Mouse (Mus musculus) thymus, postnatal 36 days (tissue): Measurements from ENCODE around the gene Uhrf1bp1l.

Source experiments
- DNase-seq, 2 experiments: peaks; one replicate each; pipeline ENCODE4 v3.0.0; 2022; ENCODE audit warnings: mixed read lengths in 2 of 2

The Uhrf1bp1l gene

DNA sequence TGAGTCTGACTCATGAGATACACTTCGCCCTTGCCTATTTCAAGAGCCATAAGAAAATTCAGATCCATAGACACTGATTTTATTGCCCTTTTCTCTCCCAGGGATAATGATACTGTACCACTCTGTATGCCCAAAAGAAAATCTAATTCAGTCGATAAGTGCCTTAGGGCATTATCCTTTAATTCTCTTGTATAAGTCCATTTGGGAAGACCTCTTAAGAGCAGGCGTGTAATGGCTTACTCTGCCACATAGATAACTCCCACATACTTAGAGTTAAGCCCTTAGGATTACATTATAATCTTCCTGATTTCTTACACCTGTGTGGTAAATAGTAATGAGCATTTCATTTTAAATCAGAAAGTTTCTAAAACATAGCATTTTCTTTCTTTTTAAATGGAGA is 1.8 kb downstream of the Uhrf1bp1l start:
- no peak for DNase-seq

DNA sequence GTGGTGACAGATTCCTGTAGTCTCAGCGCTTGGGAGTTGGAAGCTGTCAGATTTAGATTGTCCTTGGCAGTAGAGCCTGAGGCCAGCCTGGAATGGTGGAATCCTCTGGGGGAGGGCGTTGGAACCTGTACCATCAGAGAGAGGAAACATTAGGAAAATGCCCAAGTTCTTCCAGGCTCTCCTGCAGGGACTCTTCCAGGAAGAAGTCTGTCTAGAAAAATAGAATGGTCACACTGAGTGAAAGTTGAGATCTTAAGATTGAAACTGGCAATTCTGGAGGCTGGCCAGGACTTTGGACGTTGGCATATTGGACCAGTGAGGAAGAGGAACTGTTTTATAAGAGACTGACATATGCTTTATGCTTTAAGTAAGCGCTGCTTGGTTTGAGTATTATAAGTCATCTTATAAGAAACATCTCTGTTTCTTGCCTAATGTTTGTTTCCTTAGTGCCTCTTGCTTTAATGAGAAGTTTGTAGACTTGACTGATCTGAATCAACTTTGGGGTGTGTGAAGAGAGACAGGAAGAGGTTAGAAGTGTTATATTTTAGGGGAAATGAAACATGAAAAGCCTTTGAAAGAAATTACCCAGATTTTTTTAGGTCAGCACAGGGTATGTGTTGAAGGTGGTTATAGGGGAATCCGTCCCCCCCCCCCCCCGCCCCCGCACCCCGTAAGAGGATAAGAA is 2.6 kb downstream of the Uhrf1bp1l start:
- DNase-seq, result no peak

DNA sequence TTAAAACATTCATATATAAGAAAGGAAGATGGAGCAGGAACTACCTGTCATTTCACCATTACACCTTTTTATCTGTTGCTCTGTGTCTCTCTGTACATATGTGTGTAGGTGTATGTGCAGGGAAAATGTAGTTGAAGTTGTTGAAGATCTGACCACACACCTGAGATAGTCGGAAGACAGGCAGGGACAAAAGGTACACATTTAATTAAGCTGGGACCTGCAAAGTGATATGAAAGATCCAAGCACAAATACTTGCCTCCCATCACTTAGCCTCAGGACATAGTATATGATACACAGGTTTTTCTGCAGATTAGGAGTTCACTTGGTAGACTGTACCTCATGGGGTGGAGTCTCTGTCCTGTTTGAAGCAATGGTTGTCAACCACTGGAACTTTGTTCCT is 3.1 kb downstream of the Uhrf1bp1l start:
- no peak for DNase-seq

DNA sequence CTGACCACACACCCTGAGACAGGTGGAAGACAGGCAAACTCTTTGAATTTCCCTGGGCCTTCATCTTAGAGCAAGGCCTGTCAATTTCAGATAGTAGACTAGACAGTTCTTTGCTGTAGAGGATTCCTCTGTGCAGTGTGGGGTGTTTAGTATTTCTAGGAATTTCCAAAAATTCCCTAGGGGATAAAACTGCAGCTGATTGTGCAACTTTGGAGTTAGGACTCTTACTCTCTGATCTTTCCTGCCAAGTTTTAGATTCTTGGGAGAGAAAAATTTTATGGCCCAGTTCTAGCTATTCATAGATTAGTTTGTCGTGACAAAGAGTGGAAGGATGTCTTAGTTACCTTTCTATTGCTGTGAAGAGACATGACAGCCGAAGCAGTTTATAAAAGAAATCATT is 3.8 kb downstream of the Uhrf1bp1l start:
- no peak for DNase-seq

DNA sequence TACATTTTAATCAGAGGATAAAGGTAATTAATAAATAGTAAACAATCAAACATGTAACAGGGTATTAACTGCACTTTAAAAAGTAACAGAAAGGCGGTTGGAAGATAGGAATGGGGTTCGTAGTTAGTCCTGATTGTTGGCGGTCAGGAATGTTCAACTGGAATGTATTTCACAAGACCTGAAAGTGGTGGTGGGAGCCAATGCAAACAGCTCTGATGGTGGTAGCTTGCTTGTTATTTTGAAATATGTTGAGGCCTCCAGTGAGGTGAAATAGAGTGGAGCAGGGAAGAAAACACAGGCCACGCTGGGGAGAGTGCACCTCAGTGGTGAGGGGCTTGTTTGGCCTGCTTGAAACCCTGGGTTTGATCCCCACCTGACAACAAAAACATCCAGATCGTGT is 6.3 kb downstream of the Uhrf1bp1l start:
- DNase-seq, result no peak

DNA sequence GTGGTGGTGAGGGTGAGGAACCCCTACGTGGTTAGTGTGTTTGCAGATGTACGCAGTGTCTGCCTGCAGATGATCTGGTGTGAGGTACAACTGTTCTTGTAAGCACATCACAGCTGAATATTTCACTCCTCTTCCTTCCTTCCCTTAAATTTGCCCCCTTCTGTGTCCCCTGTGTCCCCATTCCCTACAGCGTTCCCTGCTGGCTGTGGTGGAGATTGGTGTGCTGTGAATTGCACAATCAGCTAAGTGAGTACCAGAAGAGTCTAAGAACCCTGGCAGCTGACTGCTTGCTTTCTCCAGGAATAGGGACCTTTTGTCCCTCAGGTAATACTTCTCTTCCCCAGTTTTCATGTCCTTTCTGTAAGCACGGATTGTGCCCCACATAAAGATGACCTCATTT is 10.4 kb downstream of the Uhrf1bp1l start:
- no peak for DNase-seq

DNA sequence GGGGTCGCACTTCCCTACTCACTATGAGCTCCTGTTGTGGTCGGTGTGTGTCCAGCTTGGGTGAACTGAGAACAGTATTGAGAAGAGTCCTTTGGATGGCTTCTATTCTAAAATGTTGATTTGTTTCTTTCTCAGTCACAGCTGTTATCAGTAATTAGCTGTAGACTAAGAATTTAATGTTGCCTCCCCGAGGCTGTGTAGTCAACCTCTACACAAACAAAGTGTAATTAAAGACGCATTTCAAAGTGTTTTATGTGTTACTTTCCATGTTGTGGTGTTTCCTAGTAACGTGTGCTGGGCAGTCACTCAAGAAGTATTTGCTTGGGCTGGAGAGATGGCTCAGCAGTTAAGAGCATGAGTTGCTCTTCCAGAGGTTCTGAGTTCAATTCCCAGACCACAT is 16.0 kb downstream of the Uhrf1bp1l start:
- no peak for DNase-seq

DNA sequence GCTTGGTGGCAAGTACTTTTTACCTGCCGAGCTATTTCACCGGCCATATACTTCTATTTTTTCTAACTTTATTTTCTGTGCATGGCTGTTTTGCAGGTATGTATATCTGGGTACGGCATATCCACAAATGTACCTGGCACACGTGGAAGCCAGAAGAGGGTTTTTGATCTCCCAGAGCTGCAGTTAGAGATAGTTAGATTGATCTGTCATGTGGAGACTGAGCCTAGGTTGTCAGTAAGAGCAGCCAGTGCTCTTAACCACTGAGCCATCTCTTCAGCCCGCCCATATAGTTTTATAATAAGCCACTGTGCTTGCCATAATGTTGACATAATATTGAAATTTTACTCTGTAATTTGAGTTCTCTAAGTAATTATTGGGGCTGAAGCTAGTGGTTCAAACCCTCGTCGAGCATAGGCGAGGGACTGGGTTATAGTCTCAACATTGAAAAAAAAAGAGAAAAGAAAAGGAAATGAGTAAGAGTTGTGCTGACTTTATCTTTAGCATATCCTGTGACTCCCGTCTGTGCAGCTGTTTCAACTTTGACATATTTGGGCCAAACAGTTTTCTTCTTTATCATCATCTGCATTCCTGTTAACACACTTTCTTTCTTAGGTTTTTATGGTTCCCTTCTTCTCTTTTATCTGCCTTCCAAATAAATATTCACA is 19.8 kb downstream of the Uhrf1bp1l start:
- no peak for DNase-seq

DNA sequence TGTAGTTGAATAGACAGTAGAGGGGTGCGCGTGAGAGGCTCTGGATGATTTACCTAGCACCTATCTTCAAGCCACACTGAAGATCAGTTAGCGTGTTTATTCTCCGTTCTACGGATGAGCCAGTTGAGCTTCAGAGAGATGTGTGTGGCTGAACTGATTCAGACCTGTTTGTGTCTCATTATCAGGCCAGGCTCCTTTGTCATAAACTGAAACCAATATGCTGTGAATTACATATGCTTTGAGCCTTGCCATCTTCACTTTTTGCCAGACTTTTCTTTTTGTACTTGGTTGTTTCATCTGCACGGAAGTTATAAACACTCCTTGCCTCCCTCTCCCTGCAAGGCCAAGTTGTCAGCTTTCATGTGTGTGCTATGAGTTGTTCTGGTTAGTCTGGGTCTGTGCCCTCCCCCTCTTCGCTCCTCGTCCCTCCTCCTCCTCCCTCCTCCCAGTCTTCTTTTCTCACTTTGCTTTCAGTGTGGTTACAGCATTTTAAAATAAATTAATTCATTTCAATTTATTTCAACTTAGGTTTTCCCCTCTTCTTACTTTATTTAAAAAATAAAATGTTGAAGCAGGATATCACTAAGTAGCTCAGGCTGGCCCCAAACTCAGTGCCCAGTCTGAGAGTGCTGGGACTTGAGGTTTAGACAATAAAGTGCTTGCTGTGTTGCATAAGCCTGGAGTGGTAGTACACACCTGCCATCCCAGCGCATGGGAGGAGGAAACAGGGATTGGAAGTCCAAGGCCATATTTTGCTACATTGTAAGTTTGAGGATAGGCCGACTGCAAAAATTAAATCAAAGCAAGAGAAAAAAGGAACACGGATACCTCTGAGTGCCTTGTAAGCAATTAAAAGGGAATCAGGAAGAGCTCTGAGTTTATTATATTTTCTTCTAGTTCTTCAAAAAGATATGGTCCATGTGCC is 21.3 kb downstream of the Uhrf1bp1l start:
- DNase-seq, result peak; percentile 22 to 52

DNA sequence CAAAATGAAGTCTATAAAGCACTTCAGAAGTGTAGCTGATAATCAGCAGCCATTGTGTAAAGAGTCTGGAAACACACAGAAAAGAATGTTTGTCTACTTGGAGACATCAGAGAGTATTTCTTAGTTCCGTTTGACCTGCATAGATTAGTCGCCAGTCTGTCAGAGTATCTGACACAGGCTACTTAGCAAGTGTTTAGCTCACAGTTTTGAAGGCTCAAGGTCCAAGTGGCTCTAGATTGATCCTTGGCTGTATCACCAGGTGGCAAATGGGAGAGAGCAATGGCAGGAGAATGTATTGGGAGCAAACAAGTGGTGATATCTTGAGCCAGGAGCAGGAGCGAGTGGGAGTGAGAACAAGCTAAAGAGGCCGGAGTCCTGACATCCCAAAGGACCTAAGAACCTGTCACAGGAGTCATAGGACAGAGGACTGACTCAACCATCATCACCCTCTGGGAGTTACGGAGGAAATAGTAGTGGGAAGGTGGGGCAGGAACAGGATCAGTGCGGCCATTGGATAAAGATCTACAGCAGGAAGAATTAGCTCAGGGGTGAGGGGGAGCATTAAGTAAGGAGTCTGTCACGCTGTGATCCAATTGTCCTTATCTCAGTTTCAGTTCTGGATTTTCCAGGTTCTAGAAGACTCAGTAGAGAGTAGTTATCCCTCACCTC is 23.7 kb downstream of the Uhrf1bp1l start:
- no peak for DNase-seq

DNA sequence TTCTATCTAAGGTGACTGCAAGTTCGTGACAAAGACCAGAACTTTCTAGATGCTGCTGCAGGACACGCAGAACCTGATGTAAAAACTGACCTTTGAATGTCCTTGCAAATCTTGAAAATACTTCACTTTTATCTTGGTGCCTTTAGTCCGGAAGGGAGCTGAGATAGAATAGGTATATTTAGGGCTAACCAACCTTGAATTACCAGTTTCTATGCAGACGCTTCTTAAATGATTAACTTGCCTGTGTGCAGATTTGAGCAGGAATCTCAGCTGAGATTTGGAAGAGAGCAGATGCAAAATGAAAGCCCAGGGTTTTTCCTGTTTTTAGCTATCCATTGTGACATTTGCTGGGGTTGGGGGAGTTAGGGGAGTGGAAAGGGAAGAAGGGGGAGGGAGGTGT is 24.3 kb downstream of the Uhrf1bp1l start:
- no peak for DNase-seq

DNA sequence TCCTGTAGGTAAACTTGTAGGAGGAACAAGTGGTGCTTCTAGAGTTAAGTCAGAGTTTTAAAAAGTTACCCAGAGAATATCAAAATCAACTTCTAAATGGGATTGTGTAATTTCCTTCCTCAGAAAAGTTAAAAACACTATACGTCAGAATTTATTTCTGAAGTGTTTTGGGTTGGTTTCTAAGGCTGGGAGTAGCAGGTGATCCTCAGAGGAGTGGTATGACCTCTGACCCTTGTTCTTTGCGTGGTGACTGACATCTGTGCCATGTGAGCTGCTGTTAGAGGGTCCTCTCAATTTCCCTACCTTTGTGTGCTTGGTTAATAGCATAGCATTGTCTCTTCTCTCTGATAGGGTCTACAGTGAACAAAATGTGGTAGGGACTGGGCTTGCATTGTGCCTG is 27.1 kb downstream of the Uhrf1bp1l start:
- no peak for DNase-seq

DNA sequence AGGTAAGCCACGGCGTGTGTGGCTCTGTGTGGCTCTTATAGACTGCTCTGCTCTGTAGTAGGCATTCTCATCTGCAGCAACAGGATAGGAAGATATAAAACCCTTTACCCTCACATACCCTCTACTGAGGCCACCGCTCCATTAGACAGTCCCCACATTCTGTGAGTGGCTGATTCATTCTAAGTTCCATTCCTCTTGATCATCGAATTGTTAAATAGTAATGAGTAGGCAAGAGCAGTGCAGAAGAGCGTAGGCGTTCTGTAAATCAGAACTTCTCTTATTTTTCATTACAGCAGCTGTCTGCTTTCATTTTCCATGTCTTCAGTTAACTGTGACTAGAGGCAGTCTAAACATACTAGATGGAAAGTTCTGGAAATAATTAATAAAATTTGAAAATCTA is 31.2 kb downstream of the Uhrf1bp1l start:
- no peak for DNase-seq

DNA sequence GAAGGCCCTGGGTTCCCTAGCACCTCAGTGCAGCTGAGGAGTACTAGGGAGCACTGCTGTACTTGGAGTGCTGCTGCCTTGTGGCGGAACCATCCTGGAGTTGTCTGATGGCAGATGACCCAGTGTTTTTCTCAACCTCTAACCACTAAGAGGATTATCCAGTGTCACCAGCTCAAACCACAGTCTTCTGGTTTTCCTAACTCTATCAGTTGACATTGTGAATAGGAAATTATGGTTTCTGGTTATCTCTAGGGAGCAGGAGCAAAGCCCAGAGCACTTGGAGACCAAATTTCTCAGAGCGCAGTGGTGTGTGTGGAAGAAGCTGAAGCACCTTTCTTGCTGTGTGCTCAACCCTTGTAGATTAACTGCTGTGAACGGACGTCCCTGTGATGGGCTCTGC is 47.1 kb downstream of the Uhrf1bp1l start:
- no peak for DNase-seq

DNA sequence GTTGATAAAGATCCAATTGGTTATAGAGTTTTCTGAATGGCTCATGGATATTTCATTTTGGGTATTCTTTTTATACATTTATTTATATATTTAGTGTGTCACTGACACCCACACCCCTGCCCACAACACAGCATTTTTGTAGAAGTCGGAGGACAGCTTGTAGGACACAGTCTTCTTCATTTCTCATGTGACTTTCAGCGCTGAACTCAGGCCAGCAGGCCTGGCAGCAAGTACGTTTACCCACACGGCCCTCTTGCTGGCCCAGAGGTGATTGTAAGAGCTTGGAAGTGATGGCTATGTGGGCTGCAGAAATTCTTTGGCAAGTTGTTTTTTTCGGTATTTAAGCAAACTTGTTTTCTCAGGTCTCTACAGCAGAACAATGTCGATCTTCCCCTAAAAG is 49.3 kb downstream of the Uhrf1bp1l start:
- DNase-seq, result no peak

DNA sequence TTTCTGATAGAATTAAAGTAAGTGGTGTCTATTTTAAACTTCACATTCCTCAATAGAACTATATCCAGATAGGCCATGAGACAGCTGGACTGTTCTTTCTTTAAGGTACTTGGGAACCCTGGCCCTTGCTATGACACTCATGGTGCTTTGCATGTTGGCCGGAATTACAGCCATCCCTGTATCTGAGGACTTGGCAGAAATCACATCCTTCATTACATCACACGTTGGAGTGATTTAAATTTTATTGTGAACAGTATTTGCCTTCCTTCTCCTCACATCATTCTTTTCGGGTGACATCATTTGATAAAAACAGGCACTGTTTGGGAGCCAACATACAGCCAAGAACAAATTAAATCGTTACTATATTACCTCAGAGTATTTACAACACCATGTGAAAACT is 74.4 kb downstream of the Uhrf1bp1l start:
- no peak for DNase-seq

DNA sequence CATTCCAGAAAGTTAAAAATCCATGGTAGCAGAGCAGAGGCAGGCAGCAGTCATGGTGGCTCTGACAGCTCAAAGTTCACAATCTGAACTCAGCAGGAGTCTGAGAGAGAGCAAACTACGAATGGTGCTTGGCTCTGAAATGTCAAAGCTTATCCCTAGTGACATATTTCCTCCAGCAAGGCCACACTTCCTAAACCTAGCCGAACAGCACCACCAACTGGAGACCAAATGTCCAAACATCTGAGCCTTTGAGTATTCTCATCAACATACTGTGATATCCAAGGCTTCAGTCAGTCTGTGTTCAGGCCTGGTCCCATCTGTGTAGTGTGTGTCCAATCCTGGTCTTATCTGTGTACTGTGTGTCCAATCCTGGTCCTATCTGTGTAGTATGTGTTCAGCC is 79.1 kb downstream of the Uhrf1bp1l start:
- peak; percentile 27 to 32 for DNase-seq

DNA sequence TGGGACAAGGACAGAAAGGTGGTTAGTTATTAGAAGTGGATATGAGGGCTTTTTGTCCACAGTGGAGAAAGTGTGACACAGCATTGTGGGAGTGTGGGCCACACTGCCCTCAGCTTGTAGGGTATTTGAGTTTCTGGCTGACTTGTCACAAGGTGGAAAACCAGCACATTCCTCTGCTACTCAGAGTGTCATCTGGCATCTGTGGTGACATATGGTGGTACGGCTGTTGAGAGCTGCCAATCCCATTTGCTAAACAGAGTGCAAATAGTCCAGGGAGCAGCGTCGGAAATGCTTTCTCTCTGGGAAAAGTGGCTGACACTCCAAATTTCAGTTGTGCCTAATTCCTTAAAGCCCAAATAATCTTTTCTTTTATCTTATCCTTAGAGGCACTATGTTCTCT is 82.1 kb downstream of the Uhrf1bp1l start:
- DNase-seq, result no peak

DNA sequence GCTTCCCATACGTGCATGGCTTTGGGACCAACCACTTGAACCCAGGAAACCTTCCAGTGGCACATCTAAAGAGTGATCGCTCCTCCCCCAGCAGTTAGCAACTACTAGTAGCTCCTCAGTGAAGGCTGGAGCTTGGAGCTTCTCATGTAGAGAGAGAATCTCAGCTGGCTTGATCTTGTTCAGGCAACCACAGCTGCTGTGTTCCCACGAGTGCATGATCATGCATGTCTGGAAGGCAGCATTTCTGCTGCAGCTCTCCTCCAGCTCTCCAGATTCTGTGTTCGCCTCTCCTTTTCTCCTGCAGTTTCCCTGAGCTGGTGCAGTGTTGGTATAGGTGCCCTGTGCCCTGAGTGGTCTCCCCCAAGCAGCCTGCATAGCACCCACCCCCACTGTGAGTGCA is 87.5 kb downstream of the Uhrf1bp1l start:
- peak; percentile 3 to 16 for DNase-seq

DNA sequence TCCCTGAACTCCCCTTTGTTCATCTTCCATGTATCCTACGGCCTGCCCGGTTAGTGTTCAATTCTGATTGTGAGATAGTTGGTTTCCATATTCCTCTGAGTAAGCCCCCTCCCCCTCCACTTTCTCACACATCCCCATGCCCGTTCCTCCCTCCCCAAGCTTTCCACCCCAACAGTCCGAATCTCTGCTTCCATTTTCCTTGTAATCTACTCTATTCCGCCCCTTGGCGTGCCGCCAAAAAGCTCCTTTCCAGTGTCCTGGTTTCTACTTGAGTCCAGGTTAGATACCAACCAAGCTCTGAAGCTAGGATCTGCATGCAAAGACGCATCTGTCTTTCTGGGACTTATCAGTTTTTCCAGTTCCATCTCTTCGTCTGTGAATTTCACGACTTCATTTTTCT is 88.4 kb downstream of the Uhrf1bp1l start:
- no peak for DNase-seq

DNA sequence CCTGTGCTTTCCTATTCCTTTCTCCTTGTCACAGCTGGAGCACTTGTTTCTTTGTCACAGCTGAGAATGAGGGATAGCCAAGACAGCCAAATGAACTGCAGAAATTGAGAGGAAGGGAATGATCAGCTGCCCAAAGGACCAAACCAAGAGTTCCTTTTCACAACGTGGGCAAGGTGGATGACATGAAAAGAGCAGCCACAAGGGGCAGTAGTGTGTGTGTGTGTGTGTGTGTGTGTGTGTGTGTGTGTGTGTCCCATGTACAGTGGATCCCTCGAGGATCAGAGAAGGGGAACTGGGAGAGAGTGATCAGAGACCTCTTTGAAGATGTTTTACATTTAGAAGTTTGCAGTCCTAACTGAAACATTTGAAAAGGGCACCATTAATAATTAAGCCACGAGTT is 92.7 kb downstream of the Uhrf1bp1l start:
- DNase-seq, result no peak

DNA sequence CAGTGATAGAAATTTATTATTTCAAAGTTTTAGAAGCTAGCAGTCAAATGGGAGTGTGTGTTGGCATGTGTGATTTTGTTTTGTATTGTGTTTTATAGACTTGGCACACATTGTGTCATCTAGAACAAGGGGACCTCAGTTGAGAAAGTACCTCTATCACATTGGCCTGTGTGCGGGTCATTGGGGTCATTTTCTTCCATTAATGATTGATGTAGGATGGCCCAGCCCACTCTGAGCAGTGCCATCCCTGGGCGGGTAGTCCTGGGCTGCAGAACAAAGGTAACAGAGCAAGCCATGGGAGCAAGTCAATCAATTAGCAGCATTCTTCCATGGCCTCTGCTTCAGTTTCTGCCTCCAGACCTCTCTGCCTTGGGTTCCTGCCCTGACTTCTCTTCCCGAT is 94.0 kb downstream of the Uhrf1bp1l start:
- DNase-seq, result no peak

DNA sequence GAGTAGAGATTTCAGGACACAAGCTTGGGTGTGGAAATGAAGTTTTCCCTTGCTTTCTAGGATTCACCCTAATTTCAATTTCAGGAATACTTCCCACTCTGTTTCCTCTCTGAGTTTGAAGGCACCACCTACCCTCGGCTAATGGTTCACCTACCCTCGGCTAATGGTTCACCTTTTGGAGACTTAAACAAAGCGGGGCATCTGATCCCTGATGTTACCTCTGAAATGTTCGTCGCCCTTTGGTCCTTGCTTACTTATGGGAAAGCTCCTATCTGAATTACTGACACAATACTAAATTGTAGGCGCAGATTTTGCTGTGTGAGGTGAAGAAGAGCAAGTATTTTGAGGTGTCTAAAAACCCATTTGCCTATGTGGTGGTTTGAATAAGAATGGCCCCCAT is 106.2 kb downstream of the Uhrf1bp1l start:
- DNase-seq, result no peak
